In the genomic region with DNA sequence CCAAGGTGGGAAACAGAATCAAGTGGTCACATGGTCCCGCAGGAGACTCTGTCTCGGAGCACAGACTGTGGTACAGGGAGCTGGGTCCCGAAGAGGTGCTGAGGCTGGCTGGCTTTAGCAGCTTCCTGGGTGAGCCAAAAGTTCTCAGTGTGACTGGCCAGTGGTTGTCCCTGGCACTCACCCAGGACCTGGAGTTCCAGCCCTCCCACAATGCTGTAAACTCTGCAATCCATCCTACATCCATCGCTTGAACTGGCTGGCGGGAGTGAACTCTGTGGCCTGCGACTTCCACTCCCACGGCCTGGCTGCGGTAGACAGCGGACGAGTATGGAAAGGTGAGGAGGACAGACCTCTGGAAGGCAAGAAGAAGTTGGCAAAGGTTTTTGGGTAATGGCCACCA, we compare ENCODE assay signal across 11 mouse cellular contexts. TPM values are rescaled to one million over a fixed set of nuclear protein-coding genes. Genes with fewer than 3 reads are reported as not detected.
A peak's percentile ranks its signal among the peaks of the same experiment; 100 is the strongest.
DNase-seq lines count a peak whose midpoint lies in the region; ATAC-seq lines count a peak whose summit lies in the region.
"Had no signal": no experiment of that assay in that cellular context is flagged by ENCODE, and none has a peak within 500 bp of the region (broad histone marks: within the 10 kb centered on the region; RNA-seq: fewer than 3 reads in every experiment).

No protein-coding gene starts in this region.

- no peak overlapping the region for H3K4me3 ChIP-seq in neural tube, embryonic 12.5 days
- H3K4me3 ChIP-seq in neural tube, embryonic 15.5 days (replicated peaks) = no peak overlapping the region
- H3K4me3 ChIP-seq: stomach, embryonic 15.5 days had no signal

- ATAC-seq in neural tube, embryonic 12.5 days (ENCODE audit: low FRiP score, low read depth) = no peak
- no peak for ATAC-seq in neural tube, embryonic 15.5 days (ENCODE audit: low FRiP score)
- no peak for ATAC-seq in megakaryocyte-erythroid progenitor cell, adult 5-6 weeks (replicated peaks; ENCODE audit: low FRiP score, low TSS enrichment, poor library complexity, severe bottlenecking)
- ATAC-seq in megakaryocyte, adult 5-6 weeks (ENCODE audit: poor library complexity, severe bottlenecking) = no peak
- ATAC-seq: forebrain, embryonic 14.5 days had no signal

- 0 out of 2 replicates have a peak overlapping the region, but pooled peaks have one; percentile 9 for H3K9ac ChIP-seq in neural tube, embryonic 12.5 days
- H3K9ac ChIP-seq in neural tube, embryonic 15.5 days (replicated peaks) = no peak overlapping the region
- H3K9ac ChIP-seq: stomach, embryonic 15.5 days had no signal

- 91% methylated on average over 10 of the region's 10 CpGs for WGBS in neural tube, embryonic 12.5 days
- 81% methylated on average over 10 of the region's 10 CpGs for WGBS in neural tube, embryonic 15.5 days

- peak; percentile 66 for DNase-seq in gastrocnemius, postnatal 10 days
- peak; percentile 72 for DNase-seq in kidney, postnatal 14 days
- no peak for DNase-seq in frontal cortex, adult 2 months (ENCODE audit: extremely low spot score in 1 of 2, low spot score in 1 of 2)
- DNase-seq: cerebellum, adult 11 months; liver had no signal

- H3K9me3 ChIP-seq in neural tube, embryonic 12.5 days = no peaks in the 10 kb centered on the region
- H3K9me3 ChIP-seq in neural tube, embryonic 15.5 days (replicated peaks) = no peaks in the 10 kb centered on the region
- H3K9me3 ChIP-seq: stomach, embryonic 15.5 days had no signal

- H3K27ac ChIP-seq in neural tube, embryonic 12.5 days = no peak overlapping the region
- H3K27ac ChIP-seq in neural tube, embryonic 15.5 days (replicated peaks) = no peak overlapping the region
- H3K27ac ChIP-seq: stomach, embryonic 15.5 days had no signal

- H3K4me1 ChIP-seq in neural tube, embryonic 12.5 days = peaks cover 10% of the 10 kb centered on the region
- H3K4me1 ChIP-seq in neural tube, embryonic 15.5 days = peaks cover 10% of the 10 kb centered on the region

- H3K36me3 ChIP-seq in neural tube, embryonic 12.5 days = no peaks in the 10 kb centered on the region
- H3K36me3 ChIP-seq in neural tube, embryonic 15.5 days = no peaks in the 10 kb centered on the region
- H3K36me3 ChIP-seq: stomach, embryonic 15.5 days had no signal

- H3K4me2 ChIP-seq in neural tube, embryonic 12.5 days (replicated peaks) = no peak overlapping the region
- no peak overlapping the region for H3K4me2 ChIP-seq in neural tube, embryonic 15.5 days
- H3K4me2 ChIP-seq: stomach, embryonic 15.5 days had no signal

- no peaks in the 10 kb centered on the region for H3K27me3 ChIP-seq in neural tube, embryonic 12.5 days (replicated peaks)
- H3K27me3 ChIP-seq in neural tube, embryonic 15.5 days (replicated peaks) = no peaks in the 10 kb centered on the region
- H3K27me3 ChIP-seq: stomach, embryonic 15.5 days had no signal

RNA-seq across cellular contexts. Expression of a gene that starts 11.4 kb away (rescaled TPM):
- 68.8 and 71.5 TPM in 2 replicates for polyA plus RNA-seq in neural tube, embryonic 12.5 days (2016; fragmentation: Nextera tagmentation; extraction: Ambion mirVana)
- 52.0 and 52.1 TPM in 2 replicates for polyA plus RNA-seq in neural tube, embryonic 15.5 days (2015; fragmentation: Nextera tagmentation; extraction: Ambion mirVana)
- 10 to 100 TPM; 91.6 to 93.4 TPM for total RNA-seq in gastrocnemius, postnatal 10 days (2021)
- polyA plus RNA-seq in frontal cortex, adult 2 months (2012; rRNA removed) = 214 and 229 TPM in 2 replicates
- 13.5 and 14.4 TPM in 2 replicates for total RNA-seq in megakaryocyte-erythroid progenitor cell, adult 5-6 weeks (2014; fragmentation: Nextera tagmentation)
- 6.7 and 10.6 TPM in 2 replicates for total RNA-seq in megakaryocyte-erythroid progenitor cell, adult 5-6 weeks (2017)
- total RNA-seq in megakaryocyte, adult 5-6 weeks (2015) = 24.3 and 29.1 TPM in 2 replicates
- total RNA-seq in megakaryocyte, adult 5-6 weeks (2017) = 32.3 and 41.7 TPM in 2 replicates

Comparison
In these comparisons a context has a peak if more than half of its experiments do, and no peak if none do; other contexts are left out.
1. DNase-seq: peak in gastrocnemius, postnatal 10 days (single experiment) and kidney, postnatal 14 days (single experiment); none in frontal cortex, adult 2 months (0 of 2).